Mouse (Mus musculus): ENCODE data around the gene Tnrc6c. TPM values are rescaled to one million over a fixed set of nuclear protein-coding genes. Genes with fewer than 3 reads are reported as not detected.

Gene Tnrc6c
- total RNA-seq, 2 experiments from 2014 or later = 70.1 to 70.4 TPM

Other genes starting within 250 kb of the Tnrc6c start
- not detected for gene Gm11733, start 169.9 kb upstream of the Tnrc6c start, total RNA-seq (2021)
- gene Tmc8, start 127.8 kb downstream of the Tnrc6c start, total RNA-seq (2021) = 1 to 10 TPM in 1 of 2 experiments, under 1 TPM in 1; 0.60 to 1.5 TPM
- 1 to 10 TPM; 5.5 to 5.9 TPM for gene Tmc6, start 127.9 kb downstream of the Tnrc6c start, total RNA-seq (2021)
- not detected for gene 6030468B19Rik, start 143.4 kb downstream of the Tnrc6c start, total RNA-seq (2021)
- gene Gm20708, start 155.4 kb downstream of the Tnrc6c start, total RNA-seq (2021) = 1 to 10 TPM; 3.4 to 3.5 TPM
- 10 to 100 TPM; 11.3 to 12.3 TPM for gene Syngr2, start 155.4 kb downstream of the Tnrc6c start, total RNA-seq (2021)
- gene Afmid, start 171.6 kb downstream of the Tnrc6c start, total RNA-seq (2021) = 1 to 10 TPM; 5.6 to 7.3 TPM
- gene Tk1, start 171.8 kb downstream of the Tnrc6c start, total RNA-seq (2021) = 1 to 10 TPM; 5.4 TPM
- 1 to 10 TPM; 5.0 to 5.2 TPM for gene Birc5, start 195.0 kb downstream of the Tnrc6c start, total RNA-seq (2021)
- under 1 TPM in 1 of 2 experiments, not detected in 1; 0.25 TPM for gene Tmem235, start 206.5 kb downstream of the Tnrc6c start, total RNA-seq (2021)
- 1 to 10 TPM; 2.1 to 2.3 TPM for gene Tha1, start 219.2 kb downstream of the Tnrc6c start, total RNA-seq (2021)

Measured in layer of hippocampus, postnatal 10 days (tissue).